Mouse (Mus musculus): ENCODE measurements at regions not wholly inside any gene's neighbourhood (a gene's known extent, or its start where the extent isn't known, plus 50 kb on each side); places are given as distances from the start of the nearest gene placed in this dataset.

- H3K4me1 ChIP-seq (replicated peaks; ENCODE audit: control insufficient read depth, insufficient read depth, low read length), result no peaks in the 10 kb centered on the region
- H3K9me3 ChIP-seq (ENCODE audit: control insufficient read depth), result no peaks in the 10 kb centered on the region
- no peaks in the 10 kb centered on the region for H3K36me3 ChIP-seq (ENCODE audit: control insufficient read depth, insufficient read depth)
- no peak for ATAC-seq
- H3K27me3 ChIP-seq (replicated peaks; ENCODE audit: control insufficient read depth, insufficient read depth, low read length), result no peaks in the 10 kb centered on the region
- 91% methylated on average over 3 of the region's 3 CpGs for WGBS
- H3K27ac ChIP-seq (ENCODE audit: low read depth, low read length), result no peak overlapping the region
- no peak overlapping the region for H3K4me3 ChIP-seq (ENCODE audit: low read depth, low read length)
- no peak overlapping the region for H3K4me2 ChIP-seq (replicated peaks; ENCODE audit: low read depth)
- H3K9ac ChIP-seq (ENCODE audit: low read depth, low read length), result no peak overlapping the region
- no peak for TF ChIP-seq CTCF (IDR thresholded peaks at IDR 0.05; ENCODE audit: low read depth)
These were observed 539.8 kb upstream of the Hs3st1 start for GRCm38 (mm10) chr5:40294868-40295693.

- no peaks in the 10 kb centered on the region for H3K4me1 ChIP-seq (replicated peaks; ENCODE audit: control insufficient read depth, insufficient read depth, low read length)
- no peaks in the 10 kb centered on the region for H3K9me3 ChIP-seq (ENCODE audit: control insufficient read depth)
- no peak overlapping the region for H3K27ac ChIP-seq (ENCODE audit: low read depth, low read length)
- ATAC-seq, result no peak
- no peak overlapping the region for H3K4me2 ChIP-seq (replicated peaks; ENCODE audit: low read depth)
- TF ChIP-seq CTCF (IDR thresholded peaks at IDR 0.05; ENCODE audit: low read depth), result peak; percentile 22; the same call in 1 of the 2 replicates
- H3K27me3 ChIP-seq (replicated peaks; ENCODE audit: control insufficient read depth, insufficient read depth, low read length), result no peaks in the 10 kb centered on the region
- no peak overlapping the region for H3K9ac ChIP-seq (ENCODE audit: low read depth, low read length)
- 42% methylated on average over 2 of the region's 2 CpGs for WGBS
- H3K36me3 ChIP-seq (ENCODE audit: control insufficient read depth, insufficient read depth), result no peaks in the 10 kb centered on the region
- H3K4me3 ChIP-seq (ENCODE audit: low read depth, low read length), result no peak overlapping the region
These were observed 527.1 kb upstream of the Hs3st1 start for GRCm38 (mm10) chr5:40282330-40282729.

- Histone ChIP-seq H3K9me3 (ENCODE audit: control insufficient read depth) (no peaks in the 10 kb centered on the region), H3K4me1 (replicated peaks; ENCODE audit: control insufficient read depth, insufficient read depth, low read length) (no peaks in the 10 kb centered on the region), H3K9ac (ENCODE audit: low read depth, low read length) (no peak overlapping the region), H3K36me3 (ENCODE audit: control insufficient read depth, insufficient read depth) (no peaks in the 10 kb centered on the region), H3K27me3 (replicated peaks; ENCODE audit: control insufficient read depth, insufficient read depth, low read length) (no peaks in the 10 kb centered on the region), H3K4me3 (ENCODE audit: low read depth, low read length) (no peak overlapping the region), H3K4me2 (replicated peaks; ENCODE audit: low read depth) (no peak overlapping the region), H3K27ac (ENCODE audit: low read depth, low read length) (no peak overlapping the region)
- TF ChIP-seq CTCF (IDR thresholded peaks at IDR 0.05; ENCODE audit: low read depth), result no peak
- no peak for ATAC-seq
- WGBS, result 89% methylated on average over 3 of the region's 3 CpGs
These were observed 491.4 kb upstream of the Hs3st1 start for GRCm38 (mm10) chr5:40246664-40247063.

Measured in intestine, postnatal 0 days (tissue).